Mouse (Mus musculus) midbrain, embryonic 12.5 days (tissue): Measurements from ENCODE around the gene Dnmt1. TPM values are rescaled to one million over a fixed set of nuclear protein-coding genes. Genes with fewer than 3 reads are reported as not detected.

ENCODE experiments used
- microRNA-seq: library from miRNA; unstranded; fragments of <30 nt; microRNA quantifications from one replicate; pipeline ENCODE4, GENCODE M21; 2017
- polyA plus RNA-seq: library from polyadenylated mRNA; unstranded; fragments of >200 nt; fragmentation: Nextera tagmentation; extraction: Ambion mirVana; gene quantifications from 2 replicates; pipeline ENCODE4 v1.2.1, GENCODE M21; 2016

Dnmt1 gene
- polyA plus RNA-seq, 1 experiment from 2014 or later, result 109 TPM

Small RNA genes within 50 kb of the gene (microRNA-seq; reads per million reads assigned to microRNA genes)
- not detected for gene Mir7081

Other genes starting within 250 kb of the Dnmt1 start
- 40.8 and 42.9 TPM in 2 replicates for gene Olfm2, start 213.5 kb downstream of the Dnmt1 start, polyA plus RNA-seq
- 0.63 and 0.84 TPM in 2 replicates for gene Col5a3, start 144.8 kb downstream of the Dnmt1 start, polyA plus RNA-seq
- gene Rdh8, start 141.4 kb downstream of the Dnmt1 start, polyA plus RNA-seq, result not detected in 2 replicates
- 1.3 and 1.8 TPM in 2 replicates for gene A230050P20Rik, start 91.2 kb downstream of the Dnmt1 start, polyA plus RNA-seq
- gene Angptl6, start 80.2 kb downstream of the Dnmt1 start, polyA plus RNA-seq, result 4.3 TPM in 2 replicates
- 55.3 and 62.7 TPM in 2 replicates for gene Ppan, start 71.7 kb downstream of the Dnmt1 start, polyA plus RNA-seq
- gene Eif3g, start 61.3 kb downstream of the Dnmt1 start, polyA plus RNA-seq, result 298 and 321 TPM in 2 replicates
- 20.6 and 22.6 TPM in 2 replicates for gene S1pr2, start 16.9 kb upstream of the Dnmt1 start, polyA plus RNA-seq
- 101 and 109 TPM in 2 replicates for gene Mrpl4, start 42.9 kb upstream of the Dnmt1 start, polyA plus RNA-seq
- gene Icam1, start 56.1 kb upstream of the Dnmt1 start, polyA plus RNA-seq, result 3.5 and 5.0 TPM in 2 replicates
- 1.1 and 1.3 TPM in 2 replicates for gene Icam4, start 69.5 kb upstream of the Dnmt1 start, polyA plus RNA-seq
- gene Icam5, start 72.2 kb upstream of the Dnmt1 start, polyA plus RNA-seq, result 0.08 TPM in 1 of 2 replicates, not detected in the other
- gene Zglp1, start 107.2 kb upstream of the Dnmt1 start, polyA plus RNA-seq, result 0.98 and 3.1 TPM in 2 replicates
- gene Gm49373, start 113.2 kb upstream of the Dnmt1 start, polyA plus RNA-seq, result 0.89 and 1.6 TPM in 2 replicates
- 38.0 and 40.7 TPM in 2 replicates for gene Fdx1l, start 113.7 kb upstream of the Dnmt1 start, polyA plus RNA-seq
- gene Gm38431, start 132.1 kb upstream of the Dnmt1 start, polyA plus RNA-seq, result 2.3 and 2.9 TPM in 2 replicates
- 66.7 and 69.8 TPM in 2 replicates for gene Raver1, start 132.1 kb upstream of the Dnmt1 start, polyA plus RNA-seq
- gene Tyk2, start 171.4 kb upstream of the Dnmt1 start, polyA plus RNA-seq, result 12.8 and 14.1 TPM in 2 replicates
- 278 and 283 TPM in 2 replicates for gene Cdc37, start 190.1 kb upstream of the Dnmt1 start, polyA plus RNA-seq
- gene Pde4a, start 205.8 kb upstream of the Dnmt1 start, polyA plus RNA-seq, result 11.3 and 11.5 TPM in 2 replicates